Mouse (Mus musculus): ENCODE measurements at regions not wholly inside any gene's neighbourhood (a gene's known extent, or its start where the extent isn't known, plus 50 kb on each side); places are given as distances from the start of the nearest gene placed in this dataset.

DNA sequence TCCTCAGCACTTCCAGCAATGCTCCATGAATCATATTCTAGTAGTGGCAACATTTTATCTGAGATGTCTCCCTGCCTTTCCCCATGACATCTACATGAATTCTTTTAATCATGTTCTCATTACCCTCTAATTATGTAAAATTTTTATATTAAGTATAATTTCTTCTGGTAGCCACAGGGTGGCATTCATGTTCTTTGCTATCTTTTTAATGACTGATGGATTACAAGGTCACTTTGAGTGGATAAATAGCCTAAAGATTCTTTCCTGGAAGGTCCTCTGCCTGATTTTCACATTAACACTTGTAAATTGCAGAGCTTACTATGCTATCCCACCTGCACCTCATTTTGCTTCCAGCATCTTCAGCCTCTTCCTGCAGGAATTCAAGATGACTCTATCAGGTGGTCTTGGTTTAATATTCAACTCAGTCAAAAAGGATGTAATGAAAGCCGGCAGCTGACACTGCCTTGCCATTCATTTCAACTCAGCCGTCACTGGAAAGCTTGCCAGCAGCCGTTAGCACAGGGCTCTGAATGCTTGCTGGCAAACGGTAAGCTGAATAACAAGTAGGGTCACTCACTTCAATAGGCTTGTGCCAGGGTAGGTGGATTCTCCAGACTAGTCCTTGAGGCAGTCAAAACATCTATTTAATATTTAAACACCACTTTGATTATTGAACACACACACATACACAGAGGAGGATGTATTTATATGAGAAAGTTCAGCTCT is 97.0 kb upstream of the Fshr start:
- peak; percentile 20 for DNase-seq

GRCm38 (mm10) chr17:89281321-89281720 is 80.8 kb upstream of the Fshr start:
- no peak for DNase-seq

- DNase-seq = no peak
Measured at GRCm38 (mm10) chr17:89272141-89272540, 71.7 kb upstream of the Fshr start.

- no peak for DNase-seq
Measured at GRCm38 (mm10) chr17:89255687-89256086, 55.2 kb upstream of the Fshr start.

DNA sequence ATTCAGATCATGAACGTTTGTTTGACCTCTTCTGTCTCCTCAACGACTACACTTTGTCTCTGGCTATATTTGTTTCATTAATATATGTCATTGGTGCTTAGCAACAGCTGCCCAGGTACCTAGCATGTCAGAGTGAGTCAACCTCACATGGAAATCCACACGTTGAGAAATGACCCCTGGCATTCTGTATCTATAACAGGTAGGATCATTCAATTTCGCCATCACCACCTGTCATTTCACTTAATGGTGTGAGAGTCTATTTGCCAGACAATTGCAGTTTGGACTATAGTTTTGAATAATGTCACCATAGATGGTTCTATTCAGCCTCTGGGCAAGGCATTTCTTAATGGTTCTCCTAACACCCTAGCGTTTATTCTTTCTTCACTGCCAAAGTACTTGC is 50.3 kb upstream of the Fshr start:
- DNase-seq = no peak
